Mouse (Mus musculus): ENCODE results near the gene M6pr. TPM values are rescaled to one million over a fixed set of nuclear protein-coding genes. Genes with fewer than 3 reads are reported as not detected.
A peak's percentile ranks its signal among the peaks of the same experiment; 100 is the strongest.

Gene M6pr
- total RNA-seq, 2 experiments from 2014 or later, result 67.1 to 73.0 TPM

DNA sequence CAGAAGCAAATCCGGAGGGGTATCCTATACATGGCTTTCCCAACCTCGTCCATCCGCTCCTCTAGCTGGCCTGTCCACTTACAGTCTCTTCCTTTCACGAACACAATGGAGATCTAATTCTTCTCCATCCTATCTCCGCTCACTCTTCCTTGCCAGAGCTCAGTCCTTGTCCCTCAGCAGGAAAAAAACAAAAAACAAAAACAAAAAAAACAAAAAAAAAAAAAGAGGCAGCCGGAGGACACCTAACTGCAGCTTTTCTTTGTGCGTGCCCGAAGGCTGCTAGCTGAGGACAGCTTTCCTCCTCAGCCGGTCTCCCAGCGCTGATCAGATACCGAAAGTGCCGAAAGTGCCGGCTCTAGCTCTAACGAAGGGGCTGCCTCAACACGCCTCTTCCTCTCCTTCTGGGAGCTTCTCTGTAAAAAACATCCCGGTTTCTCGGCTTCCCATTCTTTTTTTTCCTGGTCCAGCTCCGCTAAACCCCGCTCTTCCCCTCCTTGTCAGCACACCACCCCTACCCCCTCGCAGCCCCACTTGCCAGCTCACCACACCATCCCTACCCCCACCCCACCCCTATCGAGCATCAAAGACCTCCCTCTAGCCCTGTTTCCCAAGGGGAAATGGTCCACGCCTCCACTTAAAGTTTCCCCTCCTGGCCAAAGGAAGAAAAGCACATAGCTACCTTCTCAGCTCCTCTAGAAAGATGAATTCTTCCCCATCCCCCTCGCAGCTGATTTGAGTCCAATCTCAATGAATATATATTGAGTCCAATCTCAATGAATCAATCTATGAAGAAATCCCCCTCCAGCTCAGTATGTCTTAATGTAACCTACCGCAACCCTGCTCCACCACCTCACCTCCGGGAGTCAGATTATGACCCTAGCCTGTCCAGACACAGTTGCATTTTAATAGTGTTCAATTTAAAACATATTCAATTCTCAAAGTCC lies 11.0 kb upstream of the M6pr start:
- peak in 1 of 2 experiments; percentile 18 for DNase-seq (ENCODE audit: extremely low spot score in 1 of 2, low spot score in 1 of 2)

DNA sequence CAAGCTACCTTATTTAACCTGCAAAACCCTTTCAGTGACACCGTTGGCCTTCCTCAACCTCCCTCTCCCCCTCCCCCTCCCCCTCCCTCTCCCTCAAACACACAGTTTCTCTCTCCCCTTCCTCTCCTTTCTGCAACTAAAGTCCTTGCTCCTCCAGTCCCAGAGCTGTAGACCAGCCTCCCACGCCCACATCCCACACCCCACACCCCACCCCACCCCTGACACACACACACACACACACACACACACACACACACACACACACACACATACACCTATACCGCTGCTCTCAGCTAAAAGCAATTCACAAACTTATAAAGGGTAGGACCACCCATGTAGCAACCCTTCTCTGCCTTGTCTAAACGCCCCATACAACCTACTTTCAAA lies 10.3 kb upstream of the M6pr start:
- DNase-seq (ENCODE audit: extremely low spot score in 1 of 2, low spot score in 1 of 2), result no peak

DNA sequence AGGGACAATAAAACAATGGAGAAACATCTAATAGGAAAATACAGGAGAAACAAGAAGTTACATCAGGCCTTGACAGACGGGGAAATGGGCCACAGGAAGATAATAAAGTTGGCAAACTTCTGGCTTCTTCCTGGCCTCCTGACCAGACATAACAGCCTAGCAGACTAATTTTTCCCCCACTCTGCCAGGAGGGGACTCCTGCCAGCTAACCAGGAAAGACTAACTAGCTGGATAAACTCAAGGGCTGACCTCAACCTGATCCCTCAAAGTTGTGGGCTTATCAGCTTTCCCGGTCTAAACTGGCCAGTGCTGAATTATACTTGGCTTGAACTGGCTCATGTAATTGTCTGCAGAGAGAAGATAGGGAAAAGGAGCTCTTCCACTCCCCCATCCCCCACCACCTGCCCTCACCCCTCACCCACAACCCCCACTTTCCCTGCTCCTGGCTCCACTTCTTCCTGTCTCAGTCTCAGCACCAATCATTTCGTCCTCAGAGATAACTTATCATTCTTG lies 8.8 kb upstream of the M6pr start:
- no peak for DNase-seq (ENCODE audit: extremely low spot score in 1 of 2, low spot score in 1 of 2)

- no peak for DNase-seq (ENCODE audit: extremely low spot score in 1 of 2, low spot score in 1 of 2)
Observed at GRCm38 (mm10) chr6:122302121-122302520, 6.4 kb upstream of the M6pr start.

DNA sequence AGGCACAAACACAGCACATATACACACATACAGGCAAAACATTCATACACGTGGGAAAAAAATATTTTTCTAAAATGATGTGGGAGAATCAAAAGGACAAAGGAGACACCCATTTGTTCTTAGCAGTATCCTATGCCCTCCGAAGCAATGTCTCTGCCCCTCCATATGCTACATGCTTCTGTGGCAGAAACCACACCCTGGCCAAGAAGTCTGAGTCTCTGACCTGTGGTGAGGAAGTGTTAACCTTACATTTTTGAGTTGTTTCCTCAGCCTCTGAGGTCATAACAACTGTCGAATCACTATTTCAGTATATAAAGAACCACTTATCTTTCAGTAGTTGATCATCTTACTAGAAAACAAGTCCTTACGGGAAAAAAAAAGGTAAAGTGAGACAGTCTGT lies 5.9 kb upstream of the M6pr start:
- DNase-seq (ENCODE audit: extremely low spot score in 1 of 2, low spot score in 1 of 2), result no peak

- DNase-seq (ENCODE audit: extremely low spot score in 1 of 2, low spot score in 1 of 2), result no peak
Observed at GRCm38 (mm10) chr6:122303526-122303925, 5.0 kb upstream of the M6pr start.

DNA sequence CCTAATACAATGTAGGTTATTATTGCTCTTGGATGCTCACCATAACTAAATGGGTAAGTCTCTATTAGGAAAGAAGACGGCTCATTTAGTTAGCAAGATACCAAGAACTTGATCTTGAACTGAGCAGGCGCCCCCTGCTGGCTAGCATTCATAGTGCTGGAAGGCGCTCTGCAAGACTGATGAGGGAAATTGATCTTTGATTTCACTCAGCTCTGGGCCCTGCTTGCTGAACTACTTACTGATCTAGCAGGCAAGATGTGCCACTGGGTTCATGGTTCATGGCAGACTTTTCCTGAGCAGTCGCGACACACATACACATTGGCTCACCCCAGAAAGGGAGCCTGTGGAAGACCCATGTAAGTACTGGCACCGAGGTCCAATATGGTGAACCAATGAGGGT lies 4.2 kb upstream of the M6pr start:
- peak; percentile 70 to 96 for DNase-seq (ENCODE audit: extremely low spot score in 1 of 2, low spot score in 1 of 2)

DNA sequence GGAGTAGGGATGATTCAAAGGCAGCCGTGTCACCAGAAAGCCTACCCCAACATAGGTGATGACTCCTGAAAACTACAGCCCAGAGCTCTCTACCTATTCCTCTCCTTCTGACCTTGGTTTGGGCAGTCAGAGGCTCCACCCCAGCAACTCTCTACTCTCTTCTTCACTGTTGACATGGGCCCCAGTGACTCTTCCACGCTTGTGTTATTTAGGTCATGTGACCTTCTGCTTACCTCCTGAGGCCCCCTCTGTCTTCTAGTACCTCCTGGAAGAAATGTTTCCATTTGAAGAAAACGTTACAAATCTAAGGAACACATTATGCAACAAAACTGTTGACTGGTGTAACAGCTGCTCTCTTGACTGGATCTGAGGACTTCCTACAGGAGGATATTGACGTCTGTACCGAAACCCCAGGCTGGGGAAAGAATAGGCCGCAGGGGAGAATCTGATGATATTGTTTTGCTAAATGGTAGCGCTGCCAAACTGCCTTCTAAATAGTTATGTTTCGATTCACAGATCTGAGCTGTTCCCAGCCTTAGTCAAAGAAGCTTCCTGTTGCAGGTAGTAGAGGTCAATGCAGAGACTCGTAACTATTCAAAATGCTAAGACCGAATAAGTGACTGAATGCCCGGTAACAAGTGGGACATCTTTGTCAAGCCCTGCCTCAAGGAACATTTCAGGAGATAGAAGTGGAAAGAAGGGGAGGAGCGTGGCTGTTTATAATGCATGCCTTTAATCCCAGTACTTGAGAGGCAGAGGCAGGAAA lies 3.5 kb upstream of the M6pr start:
- DNase-seq (ENCODE audit: extremely low spot score in 1 of 2, low spot score in 1 of 2), result no peak

- no peak for DNase-seq (ENCODE audit: extremely low spot score in 1 of 2, low spot score in 1 of 2)
Observed at GRCm38 (mm10) chr6:122306707-122307106, 1.8 kb upstream of the M6pr start.

DNA sequence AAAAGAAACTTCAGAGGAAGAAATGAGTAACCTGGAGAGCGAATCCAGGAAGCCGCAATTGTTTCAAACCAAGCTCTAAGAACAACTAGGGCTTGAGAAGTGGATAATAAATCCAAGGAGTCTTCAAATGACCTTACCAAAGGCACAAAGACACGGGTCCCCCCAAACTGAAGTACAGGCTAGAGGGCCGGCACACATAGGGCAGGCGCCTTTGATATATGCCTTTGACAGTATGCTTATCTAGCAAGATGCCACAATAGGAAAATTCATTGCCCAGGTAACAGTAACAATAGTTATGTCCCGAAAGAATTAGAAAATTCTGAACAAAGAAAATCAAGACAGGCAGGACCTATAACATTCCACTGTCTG lies 400 bp upstream of the M6pr start:
- no peak for DNase-seq (ENCODE audit: extremely low spot score in 1 of 2, low spot score in 1 of 2)

DNA sequence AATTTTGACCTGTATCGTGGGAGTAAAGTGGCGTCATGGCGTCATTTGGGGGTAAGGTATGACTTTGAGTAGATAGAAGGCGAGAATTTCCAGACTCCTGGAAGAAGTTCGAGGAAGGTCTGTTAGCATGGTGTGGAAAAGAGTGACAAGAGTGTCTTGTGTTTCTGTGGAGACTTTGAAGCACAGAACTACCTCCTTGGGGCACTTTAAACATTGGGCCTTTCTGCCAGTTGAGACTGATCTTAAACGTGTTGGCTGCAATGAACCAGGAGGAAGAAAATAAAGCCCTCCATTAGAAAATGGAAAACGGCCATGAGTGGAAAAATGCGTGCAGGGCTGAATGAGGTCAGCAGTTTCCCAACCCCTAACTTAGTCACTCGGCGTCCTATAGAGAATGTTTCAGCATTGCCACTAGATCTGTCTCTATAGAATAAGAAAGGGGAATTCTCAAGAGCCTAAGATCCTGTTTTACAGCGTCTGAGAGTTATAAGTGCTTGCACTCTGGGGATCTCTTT lies 983 bp downstream of the M6pr start:
- no peak for DNase-seq (ENCODE audit: extremely low spot score in 1 of 2, low spot score in 1 of 2)

GRCm38 (mm10) chr6:122310187-122310820 lies 1.8 kb downstream of the M6pr start:
- DNase-seq (ENCODE audit: extremely low spot score in 1 of 2, low spot score in 1 of 2), result no peak

DNA sequence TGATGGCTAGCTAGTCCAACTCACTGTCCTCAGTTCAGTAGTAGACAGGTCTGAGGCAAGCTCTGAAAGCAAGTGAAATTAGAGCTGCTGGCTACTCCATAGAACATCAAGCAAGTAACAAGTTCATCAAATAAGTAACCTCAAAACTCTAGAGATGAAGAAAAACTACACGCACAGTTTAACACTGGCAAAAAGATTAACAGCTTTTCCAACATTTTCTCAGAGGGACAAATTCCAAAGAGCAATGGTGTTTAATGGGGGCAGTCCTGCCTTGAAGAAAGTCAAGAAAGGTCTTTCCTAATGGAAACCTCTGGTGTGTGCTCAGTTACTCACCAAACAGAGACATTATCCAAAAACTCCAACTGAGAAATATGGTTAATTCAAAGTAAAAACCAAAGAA lies 10.2 kb downstream of the M6pr start:
- no peak for DNase-seq (ENCODE audit: extremely low spot score in 1 of 2, low spot score in 1 of 2)

DNA sequence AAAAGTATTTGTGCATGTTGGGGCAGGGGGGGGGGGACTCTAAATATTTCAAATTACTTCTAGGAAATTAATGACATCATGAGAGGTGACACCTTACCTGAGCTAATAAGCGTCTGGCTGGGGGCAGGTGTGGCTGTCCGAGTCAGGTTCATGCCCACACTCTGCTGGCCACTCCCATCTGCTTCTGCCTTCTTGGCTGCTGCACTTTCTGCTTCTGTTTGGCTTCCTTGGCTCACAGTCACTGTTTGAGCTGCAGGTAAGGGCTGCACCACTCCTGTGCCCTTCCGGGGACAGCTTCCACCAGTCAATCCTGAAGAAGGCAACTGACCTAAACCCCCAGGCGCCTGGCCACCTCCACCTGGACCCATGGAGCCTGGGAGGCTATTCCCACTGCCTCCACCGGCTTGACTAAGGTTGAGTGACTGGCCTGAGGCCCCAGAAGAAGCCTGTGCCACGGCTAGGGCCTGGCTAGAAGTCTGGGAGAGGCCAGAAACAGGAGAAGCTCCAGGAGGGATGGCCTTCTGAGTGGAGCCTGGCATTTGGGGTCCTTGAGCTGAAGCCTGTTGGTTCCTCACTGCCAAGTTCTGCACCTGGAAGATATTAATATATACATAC lies 16.9 kb downstream of the M6pr start:
- DNase-seq (ENCODE audit: extremely low spot score in 1 of 2, low spot score in 1 of 2), result no peak

GRCm38 (mm10) chr6:122333081-122333612 lies 24.6 kb downstream of the M6pr start:
- no peak for DNase-seq (ENCODE audit: extremely low spot score in 1 of 2, low spot score in 1 of 2)

DNA sequence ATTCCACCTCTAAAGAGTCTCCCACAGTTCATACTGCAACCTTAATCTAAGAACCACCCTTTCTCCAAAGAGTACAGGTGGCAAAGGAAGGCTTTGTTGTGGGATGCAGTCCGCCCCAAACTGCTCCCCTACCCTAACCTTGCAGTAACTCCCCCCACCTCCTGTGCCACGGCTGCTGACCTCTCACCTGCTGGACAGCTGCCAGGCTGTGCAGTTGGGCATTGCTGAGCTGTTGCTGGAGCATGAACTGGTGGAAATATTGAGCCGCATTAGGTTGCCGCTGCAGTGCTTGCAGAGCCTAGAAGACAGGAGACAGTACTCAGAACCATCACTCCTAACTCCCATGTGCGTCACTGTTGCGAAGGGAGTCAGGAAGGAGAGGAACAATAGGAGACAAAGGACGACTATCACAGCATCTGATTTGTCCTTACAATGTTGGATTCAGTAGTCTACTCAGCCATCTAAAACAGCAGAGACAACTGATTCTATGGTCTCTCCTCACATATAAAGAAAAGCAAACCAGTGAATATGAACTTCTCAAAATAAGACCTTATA lies 26.3 kb downstream of the M6pr start:
- no peak for DNase-seq (ENCODE audit: extremely low spot score in 1 of 2, low spot score in 1 of 2)

DNA sequence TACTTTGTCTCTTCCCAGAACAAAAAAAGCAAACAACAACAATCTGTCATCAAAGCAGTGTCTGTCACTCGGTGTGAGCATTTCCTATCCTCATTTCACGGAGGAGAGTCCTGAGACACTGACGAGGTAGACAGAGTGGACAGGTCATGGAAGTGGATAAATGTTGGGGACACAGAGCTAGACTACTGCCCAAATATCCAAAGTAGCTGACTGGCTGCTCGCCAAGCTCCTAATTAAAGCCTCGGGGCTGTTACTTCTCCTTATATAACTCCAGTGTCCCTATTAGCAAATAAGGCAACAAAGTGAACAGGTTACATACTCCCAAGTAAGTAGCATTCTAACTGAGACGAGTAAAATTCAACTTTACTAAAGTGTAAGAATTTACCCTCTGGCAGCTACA lies 29.0 kb downstream of the M6pr start:
- no peak for DNase-seq (ENCODE audit: extremely low spot score in 1 of 2, low spot score in 1 of 2)

DNA sequence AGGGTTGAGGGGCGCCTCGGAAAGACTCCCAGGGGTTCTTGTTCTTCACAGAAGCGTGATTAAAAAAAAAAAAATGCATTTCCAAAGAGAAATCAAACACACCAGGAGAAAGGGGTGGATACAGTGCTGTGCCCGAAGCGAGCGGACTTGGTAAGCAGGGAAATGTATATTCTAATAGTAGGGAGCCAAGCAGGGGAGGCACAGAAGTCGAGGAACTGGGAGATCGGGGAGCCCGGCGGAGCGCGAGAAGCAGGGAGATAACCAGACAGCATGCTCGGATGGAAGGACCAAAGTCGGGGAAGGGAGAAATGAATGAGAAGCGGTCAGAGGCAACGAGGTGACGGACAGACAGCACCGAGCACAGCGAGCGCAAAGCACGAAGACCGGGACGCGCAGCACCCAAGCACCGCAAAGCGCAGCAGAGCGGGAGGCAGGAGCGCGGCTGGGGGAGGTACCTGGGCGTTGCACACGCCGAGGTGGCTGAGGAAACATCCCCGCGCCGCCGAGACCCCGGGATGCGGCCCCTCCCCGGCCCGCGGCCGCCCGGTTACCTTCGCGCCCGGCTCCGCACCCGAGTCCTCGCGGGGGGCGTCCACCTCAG lies 30.6 kb downstream of the M6pr start:
- peak; percentile 42 to 76 for DNase-seq (ENCODE audit: extremely low spot score in 1 of 2, low spot score in 1 of 2)

GRCm38 (mm10) chr6:122339648-122340341 lies 31.3 kb downstream of the M6pr start:
- peak; percentile 67 to 86 for DNase-seq (ENCODE audit: extremely low spot score in 1 of 2, low spot score in 1 of 2)

Data from layer of hippocampus, postnatal 25 days (tissue).